Comparison of ENCODE assay signal across 20 mouse cellular contexts in genomic region chr11:14798314-14798713, GRCm38 (mm10).
A peak's percentile ranks its signal among the peaks of the same experiment; 100 is the strongest.
DNase-seq lines count a peak whose midpoint lies in the region; ATAC-seq and TF ChIP-seq lines count a peak whose summit lies in the region.
"Had no signal": no experiment of that assay in that cellular context is flagged by ENCODE, and none has a peak within 500 bp of the region (broad histone marks: within the 10 kb centered on the region; RNA-seq: fewer than 3 reads in every experiment).

No protein-coding gene starts in this region.

- no peak for TF ChIP-seq POLR2A in brain, embryonic 14.5 days (IDR thresholded peaks at IDR 0.05; ENCODE audit: borderline replicate concordance, extremely low read depth, insufficient read depth, insufficient read length, poor library complexity, severe bottlenecking)

- TF ChIP-seq CTCF in midbrain, postnatal 0 days (IDR thresholded peaks at IDR 0.05), result no peak
- no peak for TF ChIP-seq CTCF in brain, embryonic 14.5 days (IDR thresholded peaks at IDR 0.05; ENCODE audit: borderline replicate concordance, extremely low read depth, insufficient read depth, insufficient read length)

- H3K4me1 ChIP-seq in hindbrain, embryonic 13.5 days (replicated peaks), result no peaks in the 10 kb centered on the region
- H3K4me1 ChIP-seq in hindbrain, embryonic 11.5 days (replicated peaks; ENCODE audit: control insufficient read depth, insufficient read depth, low read length), result no peaks in the 10 kb centered on the region
- no peaks in the 10 kb centered on the region for H3K4me1 ChIP-seq in midbrain, postnatal 0 days (ENCODE audit: insufficient read depth, low read length)
- no peaks in the 10 kb centered on the region for H3K4me1 ChIP-seq in midbrain, embryonic 11.5 days (ENCODE audit: control insufficient read depth, insufficient read depth, low read length)
- H3K4me1 ChIP-seq in hindbrain, embryonic 15.5 days (replicated peaks), result no peaks in the 10 kb centered on the region
- H3K4me1 ChIP-seq: embryonic facial prominence, embryonic 10.5 days; embryonic facial prominence, embryonic 12.5 days; forebrain, embryonic 13.5 days; forebrain, embryonic 15.5 days had no signal

- no peak overlapping the region for H3K4me2 ChIP-seq in hindbrain, embryonic 13.5 days
- H3K4me2 ChIP-seq in hindbrain, embryonic 11.5 days (replicated peaks; ENCODE audit: low read depth, low read length), result no peak overlapping the region
- H3K4me2 ChIP-seq in midbrain, postnatal 0 days (ENCODE audit: low read depth, low read length, poor library complexity, severe bottlenecking), result no peak overlapping the region
- H3K4me2 ChIP-seq in midbrain, embryonic 11.5 days, result no peak overlapping the region
- H3K4me2 ChIP-seq in hindbrain, embryonic 15.5 days, result no peak overlapping the region
- H3K4me2 ChIP-seq: embryonic facial prominence, embryonic 12.5 days; forebrain, embryonic 13.5 days; forebrain, embryonic 15.5 days had no signal

- H3K4me3 ChIP-seq in hindbrain, embryonic 13.5 days, result no peak overlapping the region
- H3K4me3 ChIP-seq in hindbrain, embryonic 11.5 days (ENCODE audit: low read depth, low read length), result no peak overlapping the region
- no peak overlapping the region for H3K4me3 ChIP-seq in midbrain, postnatal 0 days (ENCODE audit: low read depth, low read length)
- H3K4me3 ChIP-seq in midbrain, embryonic 11.5 days (ENCODE audit: low read depth, low read length), result no peak overlapping the region
- no peak overlapping the region for H3K4me3 ChIP-seq in hindbrain, embryonic 15.5 days
- H3K4me3 ChIP-seq: embryonic facial prominence, embryonic 10.5 days; embryonic facial prominence, embryonic 12.5 days; forebrain, embryonic 13.5 days; forebrain, embryonic 15.5 days had no signal

- H3K9me3 ChIP-seq in hindbrain, embryonic 13.5 days, result no peaks in the 10 kb centered on the region
- H3K9me3 ChIP-seq in hindbrain, embryonic 11.5 days (ENCODE audit: control insufficient read depth, low read length), result no peaks in the 10 kb centered on the region
- no peaks in the 10 kb centered on the region for H3K9me3 ChIP-seq in midbrain, postnatal 0 days (ENCODE audit: low read length)
- H3K9me3 ChIP-seq in midbrain, embryonic 11.5 days (ENCODE audit: control insufficient read depth, low read length), result no peaks in the 10 kb centered on the region
- H3K9me3 ChIP-seq in hindbrain, embryonic 15.5 days, result no peaks in the 10 kb centered on the region
- H3K9me3 ChIP-seq: embryonic facial prominence, embryonic 10.5 days; embryonic facial prominence, embryonic 12.5 days; forebrain, embryonic 13.5 days; forebrain, embryonic 15.5 days had no signal

- 50% methylated on average over 1 of the region's 1 CpGs for WGBS in hindbrain, embryonic 13.5 days
- WGBS in hindbrain, embryonic 11.5 days, result 64% methylated on average over 1 of the region's 1 CpGs
- WGBS in midbrain, postnatal 0 days, result 64% methylated on average over 1 of the region's 1 CpGs
- WGBS in midbrain, embryonic 11.5 days, result 81% methylated on average over 1 of the region's 1 CpGs
- 28% methylated on average over 1 of the region's 1 CpGs for WGBS in hindbrain, embryonic 15.5 days

- no peak overlapping the region for H3K9ac ChIP-seq in hindbrain, embryonic 13.5 days
- H3K9ac ChIP-seq in hindbrain, embryonic 11.5 days (ENCODE audit: low read depth, low read length), result no peak overlapping the region
- H3K9ac ChIP-seq in midbrain, postnatal 0 days (replicated peaks; ENCODE audit: low read length, poor library complexity, severe bottlenecking), result no peak overlapping the region
- H3K9ac ChIP-seq in midbrain, embryonic 11.5 days (ENCODE audit: low read length), result no peak overlapping the region
- H3K9ac ChIP-seq in hindbrain, embryonic 15.5 days, result no peak overlapping the region
- H3K9ac ChIP-seq: embryonic facial prominence, embryonic 12.5 days; forebrain, embryonic 13.5 days; forebrain, embryonic 15.5 days had no signal

- no peak for DNase-seq in hindbrain, embryonic 11.5 days (ENCODE audit: low spot score)
- peak; percentile 12 for DNase-seq in midbrain, postnatal 0 days (ENCODE audit: low spot score)
- no peak for DNase-seq in midbrain, embryonic 11.5 days (ENCODE audit: low spot score, missing footprints)
- DNase-seq in brain, embryonic 14.5 days (ENCODE audit: low read depth), result peak; percentile 11
- no peak for DNase-seq in layer of hippocampus, postnatal 14 days (ENCODE audit: low spot score in 2 of 2)
- DNase-seq in testis, postnatal 10 days (ENCODE audit: low spot score), result no peak
- DNase-seq: adrenal gland, adult 2 months; adrenal gland, postnatal 10 days; adrenal gland, postnatal 25 days; cerebellum, adult 11-12 months; cerebellum, adult 2 months; cerebellum, adult 9-10 months; cerebellum, postnatal 10 days; cerebellum, postnatal 25 days had no signal

- ATAC-seq in hindbrain, embryonic 13.5 days (ENCODE audit: low FRiP score), result peak; percentile 65
- ATAC-seq in hindbrain, embryonic 11.5 days (ENCODE audit: low FRiP score), result no peak
- ATAC-seq in midbrain, postnatal 0 days (ENCODE audit: low FRiP score), result no peak
- no peak for ATAC-seq in midbrain, embryonic 11.5 days (ENCODE audit: low FRiP score)
- ATAC-seq in hindbrain, embryonic 15.5 days (ENCODE audit: low FRiP score, low read depth), result peak; percentile 63; the same call in 1 of the 2 replicates
- ATAC-seq: forebrain, embryonic 13.5 days; forebrain, embryonic 15.5 days had no signal

- no peaks in the 10 kb centered on the region for H3K36me3 ChIP-seq in hindbrain, embryonic 13.5 days
- no peaks in the 10 kb centered on the region for H3K36me3 ChIP-seq in hindbrain, embryonic 11.5 days (ENCODE audit: control insufficient read depth, insufficient read depth, low read length)
- no peaks in the 10 kb centered on the region for H3K36me3 ChIP-seq in midbrain, postnatal 0 days (ENCODE audit: insufficient read depth, low read length)
- H3K36me3 ChIP-seq in midbrain, embryonic 11.5 days (ENCODE audit: control insufficient read depth, insufficient read depth, low read length), result no peaks in the 10 kb centered on the region
- no peaks in the 10 kb centered on the region for H3K36me3 ChIP-seq in hindbrain, embryonic 15.5 days
- H3K36me3 ChIP-seq: embryonic facial prominence, embryonic 10.5 days; embryonic facial prominence, embryonic 12.5 days; forebrain, embryonic 15.5 days had no signal

- no peak overlapping the region for H3K27ac ChIP-seq in hindbrain, embryonic 13.5 days
- no peak overlapping the region for H3K27ac ChIP-seq in hindbrain, embryonic 11.5 days (ENCODE audit: low read depth, low read length)
- H3K27ac ChIP-seq in midbrain, postnatal 0 days (ENCODE audit: low read depth, low read length), result no peak overlapping the region
- no peak overlapping the region for H3K27ac ChIP-seq in midbrain, embryonic 11.5 days (ENCODE audit: low read depth, low read length)
- no peak overlapping the region for H3K27ac ChIP-seq in hindbrain, embryonic 15.5 days (replicated peaks)
- H3K27ac ChIP-seq: embryonic facial prominence, embryonic 10.5 days; embryonic facial prominence, embryonic 12.5 days; forebrain, embryonic 13.5 days; forebrain, embryonic 15.5 days had no signal

- no peaks in the 10 kb centered on the region for H3K27me3 ChIP-seq in hindbrain, embryonic 13.5 days
- no peaks in the 10 kb centered on the region for H3K27me3 ChIP-seq in hindbrain, embryonic 11.5 days (ENCODE audit: control insufficient read depth, insufficient read depth, low read length)
- H3K27me3 ChIP-seq in midbrain, postnatal 0 days (ENCODE audit: insufficient read depth, low read length), result no peaks in the 10 kb centered on the region
- no peaks in the 10 kb centered on the region for H3K27me3 ChIP-seq in midbrain, embryonic 11.5 days (ENCODE audit: control insufficient read depth, insufficient read depth, low read length)
- no peaks in the 10 kb centered on the region for H3K27me3 ChIP-seq in hindbrain, embryonic 15.5 days
- H3K27me3 ChIP-seq: embryonic facial prominence, embryonic 12.5 days; forebrain, embryonic 13.5 days; forebrain, embryonic 15.5 days had no signal

Comparison
In these comparisons a context has a peak if more than half of its experiments do, and no peak if none do; other contexts are left out.
1. ATAC-seq: peak in hindbrain, embryonic 13.5 days (single experiment) and hindbrain, embryonic 15.5 days (single experiment); none in hindbrain, embryonic 11.5 days (single experiment), midbrain, postnatal 0 days (single experiment) and midbrain, embryonic 11.5 days (single experiment).
2. DNase-seq: peak in midbrain, postnatal 0 days (single experiment) and brain, embryonic 14.5 days (single experiment); none in hindbrain, embryonic 11.5 days (single experiment), midbrain, embryonic 11.5 days (single experiment), layer of hippocampus, postnatal 14 days (0 of 2) and testis, postnatal 10 days (single experiment).